Mouse (Mus musculus): Measurements from ENCODE around the gene Hnrnph2. TPM values are rescaled to one million over a fixed set of nuclear protein-coding genes. Genes with fewer than 3 reads are reported as not detected.

Hnrnph2 gene
- polyA plus RNA-seq, 1 experiment from 2014 or later = 185 TPM

DNA sequence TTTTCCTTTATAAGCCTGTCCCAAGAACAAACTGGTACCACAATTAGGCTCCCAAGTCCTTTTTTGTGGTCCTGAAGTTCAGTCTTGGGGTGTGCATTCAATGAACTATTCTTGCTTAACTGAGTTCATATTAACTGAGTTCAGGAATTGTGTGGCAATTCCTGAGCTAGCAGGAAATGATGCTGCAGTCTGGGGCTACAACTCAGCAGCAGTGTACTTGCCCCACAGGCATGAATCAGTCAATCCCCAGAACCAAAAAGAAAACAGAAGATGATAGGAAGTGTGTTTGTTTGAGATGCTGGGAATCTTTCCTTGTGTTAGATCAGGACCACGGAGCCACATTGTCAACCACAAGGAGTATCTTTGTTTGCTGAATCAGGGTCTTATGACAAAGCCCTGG, 51.1 kb downstream of the Hnrnph2 start:
- Histone ChIP-seq H3K4me3 (ENCODE audit: low read depth, low read length) (no peak overlapping the region), H3K4me2 (ENCODE audit: low read depth, low read length, severe bottlenecking) (no peak overlapping the region), H3K27me3 (ENCODE audit: control insufficient read depth, insufficient read depth, low read length) (no peaks in the 10 kb centered on the region), H3K4me1 (replicated peaks; ENCODE audit: control insufficient read depth, insufficient read depth, low read length) (no peaks in the 10 kb centered on the region), H3K9ac (ENCODE audit: low read length) (no peak overlapping the region), H3K27ac (ENCODE audit: low read depth, low read length) (no peak overlapping the region), H3K36me3 (ENCODE audit: control insufficient read depth, insufficient read depth, low read length) (no peaks in the 10 kb centered on the region), H3K9me3 (ENCODE audit: control insufficient read depth, low read length) (no peaks in the 10 kb centered on the region)
- DNase-seq (ENCODE audit: low spot score) (no peak), ATAC-seq (replicated peaks; ENCODE audit: low FRiP score) (no peak)
- WGBS = 85% methylated on average over 1 of the region's 1 CpGs

Other genes starting within 250 kb of the Hnrnph2 start
- gene Drp2, start 196.6 kb upstream of the Hnrnph2 start, polyA plus RNA-seq (2014; fragmentation: Nextera tagmentation; extraction: Ambion mirVana) = 5.2 and 6.4 TPM in 2 replicates
- gene Taf7l, start 124.7 kb upstream of the Hnrnph2 start, polyA plus RNA-seq (2014; fragmentation: Nextera tagmentation; extraction: Ambion mirVana) = 0.16 TPM in 1 of 2 replicates, not detected in the other
- gene Timm8a1, start 59.3 kb upstream of the Hnrnph2 start, polyA plus RNA-seq (2014; fragmentation: Nextera tagmentation; extraction: Ambion mirVana) = 72.0 and 81.3 TPM in 2 replicates
- gene Btk, start 17.6 kb upstream of the Hnrnph2 start, polyA plus RNA-seq (2014; fragmentation: Nextera tagmentation; extraction: Ambion mirVana) = 0.99 and 1.2 TPM in 2 replicates
- gene Rpl36a, start 15.5 kb upstream of the Hnrnph2 start, polyA plus RNA-seq (2014; fragmentation: Nextera tagmentation; extraction: Ambion mirVana) = 295 and 342 TPM in 2 replicates
- 3.3 and 3.9 TPM in 2 replicates for gene Gla, start 54 bp upstream of the Hnrnph2 start, polyA plus RNA-seq (2014; fragmentation: Nextera tagmentation; extraction: Ambion mirVana)
- gene Armcx4, start 85.3 kb downstream of the Hnrnph2 start, polyA plus RNA-seq (2014; fragmentation: Nextera tagmentation; extraction: Ambion mirVana) = 6.3 and 6.6 TPM in 2 replicates
- 40.5 and 42.8 TPM in 2 replicates for gene Armcx1, start 116.8 kb downstream of the Hnrnph2 start, polyA plus RNA-seq (2014; fragmentation: Nextera tagmentation; extraction: Ambion mirVana)
- 16.8 and 17.1 TPM in 2 replicates for gene Armcx6, start 150.2 kb downstream of the Hnrnph2 start, polyA plus RNA-seq (2014; fragmentation: Nextera tagmentation; extraction: Ambion mirVana)
- 61.1 and 66.0 TPM in 2 replicates for gene Armcx3, start 155.4 kb downstream of the Hnrnph2 start, polyA plus RNA-seq (2014; fragmentation: Nextera tagmentation; extraction: Ambion mirVana)
- gene Armcx2, start 208.0 kb downstream of the Hnrnph2 start, polyA plus RNA-seq (2014; fragmentation: Nextera tagmentation; extraction: Ambion mirVana) = 70.7 and 72.5 TPM in 2 replicates